Mouse (Mus musculus) gastrocnemius, postnatal 36 days (tissue): ENCODE results near the gene Olfr1133. TPM values are rescaled to one million over a fixed set of nuclear protein-coding genes. Genes with fewer than 3 reads are reported as not detected.
"Not testable (repeated sequence)": the region's sequence is repeated elsewhere in the genome, so short reads cannot be mapped to it uniquely, and the experiment has no call there.

Source experiments
- DNase-seq, 2 experiments: peaks; one replicate each; pipeline ENCODE4 v3.0.0; 2022
- intact Hi-C: fragments of 180-260 bp; cut with DNase I; formaldehyde crosslinking; loops from one replicate; pipeline ENCODE4 v1.15.1; 2025
- long read RNA-seq, 2 experiments: library from polyadenylated mRNA; stranded (forward); transcript quantifications; one replicate each; pipeline ENCODE4 v2.0.0; 2021
- total RNA-seq, 2 experiments: library from RNA; stranded (reverse); gene quantifications; 2 replicates each; pipeline ENCODE4 v1.2.3; 2021

The Olfr1133 gene
- not detected for total RNA-seq
- long read RNA-seq, experiment 1: 0 reads
- long read RNA-seq, experiment 2: 0 reads

DNA sequence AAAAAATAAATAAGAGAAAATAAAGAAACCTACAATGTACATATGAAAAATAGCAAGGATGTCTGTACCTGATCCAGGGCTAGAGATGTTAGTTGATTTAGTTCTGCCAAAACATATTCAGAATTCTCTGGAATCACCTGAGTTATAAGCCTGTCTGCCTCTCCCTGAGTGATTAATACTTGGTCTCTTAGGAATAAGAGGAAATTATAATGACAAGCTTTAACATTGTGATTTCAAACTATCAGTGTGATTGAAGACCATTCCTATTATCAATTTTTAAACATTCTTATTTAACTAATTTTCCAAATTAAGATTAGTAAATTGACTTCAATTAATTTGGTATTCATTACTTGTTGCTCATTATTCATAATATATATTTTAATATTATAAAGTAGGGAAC lies at the start of gene Olfr1133:
Gene Olfr1133 (minus strand): TSS at position 101 of the 400 bp plus-strand sequence.
- no peak for DNase-seq
- intact Hi-C loops: no loop called here

DNA sequence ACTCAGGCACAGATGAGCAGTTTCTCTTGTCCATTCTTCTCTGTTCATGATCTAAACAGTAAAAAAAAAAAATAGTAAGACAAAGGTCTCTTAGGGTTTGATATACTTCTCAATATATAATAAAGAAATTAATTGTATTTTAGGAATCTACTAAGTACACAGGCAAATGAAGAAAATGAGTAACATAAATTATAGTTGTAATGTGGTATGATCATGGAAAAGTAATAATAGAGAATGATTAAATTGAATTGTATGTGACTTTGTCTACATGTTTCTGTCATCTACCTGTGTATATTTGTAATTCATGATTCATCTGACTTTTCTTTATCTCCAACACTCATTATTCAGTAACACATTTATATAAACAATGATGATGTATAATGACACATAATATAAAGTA lies 46.7 kb upstream of the Olfr1133 start, which contains the start of gene Olfr1136:
Gene Olfr1136 (minus strand): TSS at position 101 of the 400 bp plus-strand sequence.
- DNase-seq: no peak
- intact Hi-C loops: no loop called here

DNA sequence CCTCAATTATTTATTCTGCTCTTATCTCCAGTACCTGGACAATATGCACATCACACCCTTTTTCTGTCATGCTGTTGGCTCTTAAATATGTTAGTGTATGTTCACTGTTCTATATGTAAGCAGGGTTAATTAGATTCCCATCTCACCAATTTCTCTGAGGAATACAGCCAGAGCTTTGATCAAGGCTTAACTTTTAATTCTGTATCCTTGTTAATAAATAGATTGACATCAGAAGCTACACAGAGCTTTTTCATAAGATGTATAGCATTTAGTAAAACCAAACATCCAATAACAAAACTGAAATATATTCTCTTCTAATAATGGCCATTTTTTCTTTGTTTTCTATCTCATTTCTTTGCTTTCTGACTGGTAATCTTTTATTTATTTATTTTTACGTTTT lies 26.4 kb upstream of the Olfr1133 start, which contains the start of gene Olfr1135:
Gene Olfr1135 (minus strand): TSS at position 101 of the 400 bp plus-strand sequence.
- intact Hi-C loops: no loop called here
- DNase-seq: no peak

DNA sequence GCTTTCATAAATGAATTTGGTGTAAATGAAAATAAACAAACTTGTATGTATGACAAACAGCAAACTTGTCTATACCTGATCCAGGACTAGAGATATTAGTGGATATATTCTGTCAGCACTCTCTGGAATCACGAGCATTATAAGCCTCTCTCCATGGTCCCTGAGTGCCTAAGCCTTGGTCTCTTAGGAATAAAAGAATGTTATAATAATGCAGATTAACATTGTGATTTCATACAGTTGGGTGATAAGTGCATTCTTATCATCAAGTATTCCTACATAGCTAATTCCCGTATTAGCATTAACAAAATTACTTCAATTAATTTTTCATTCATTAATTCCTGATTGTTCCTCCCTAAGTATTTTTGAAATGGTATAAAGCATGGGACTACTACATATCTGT lies 11.2 kb upstream of the Olfr1133 start, which contains the start of gene Olfr1134:
Gene Olfr1134 (minus strand): TSS at position 101 of the 400 bp plus-strand sequence.
- intact Hi-C loops: no loop called here

DNA sequence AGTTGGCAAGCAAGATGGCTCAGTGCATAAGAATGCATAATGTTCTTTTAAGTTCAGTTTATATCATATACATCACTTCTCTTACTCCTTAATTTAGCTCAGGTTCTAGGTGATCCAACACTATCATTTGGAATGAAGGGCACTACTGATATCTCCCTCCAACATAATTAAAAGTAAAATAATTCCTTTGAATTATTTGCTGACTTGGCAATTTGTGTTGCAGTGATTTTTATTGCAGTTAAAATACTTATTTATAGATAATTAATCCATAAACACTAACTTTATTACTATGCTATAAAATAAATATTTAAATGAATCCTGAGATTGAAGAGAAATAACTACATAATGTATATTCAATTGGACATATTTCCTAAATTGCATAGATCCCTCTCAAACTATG lies 4.7 kb downstream of the Olfr1133 start:
- DNase-seq: no peak
- intact Hi-C loops: no loop called here

More for the DNA sequence above, 11.2 kb upstream of the Olfr1133 start, which contains the start of gene Olfr1134:
- no peak for DNase-seq

DNA sequence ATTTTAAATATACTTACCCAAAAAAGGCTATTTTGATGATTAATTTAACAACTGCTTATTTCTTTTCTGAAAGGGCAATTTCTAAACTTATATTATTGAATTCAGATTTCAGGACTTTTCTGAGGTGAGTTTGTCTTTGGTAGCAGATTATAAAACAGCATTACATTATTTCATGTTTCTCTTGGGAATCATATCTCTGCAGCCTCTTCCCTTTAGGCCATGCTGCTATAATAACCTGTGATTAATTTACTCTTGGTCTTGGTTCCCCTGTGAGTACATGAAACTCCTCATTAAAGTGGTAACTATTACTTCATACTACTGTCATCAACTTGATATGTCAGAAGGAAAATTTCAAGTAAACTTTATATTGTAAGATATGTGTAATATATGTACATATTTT lies 9.7 kb downstream of the Olfr1133 start, which contains the start of gene Olfr1132:
Gene Olfr1132 (minus strand): TSS at position 101 of the 400 bp plus-strand sequence.
- DNase-seq: no peak

DNA sequence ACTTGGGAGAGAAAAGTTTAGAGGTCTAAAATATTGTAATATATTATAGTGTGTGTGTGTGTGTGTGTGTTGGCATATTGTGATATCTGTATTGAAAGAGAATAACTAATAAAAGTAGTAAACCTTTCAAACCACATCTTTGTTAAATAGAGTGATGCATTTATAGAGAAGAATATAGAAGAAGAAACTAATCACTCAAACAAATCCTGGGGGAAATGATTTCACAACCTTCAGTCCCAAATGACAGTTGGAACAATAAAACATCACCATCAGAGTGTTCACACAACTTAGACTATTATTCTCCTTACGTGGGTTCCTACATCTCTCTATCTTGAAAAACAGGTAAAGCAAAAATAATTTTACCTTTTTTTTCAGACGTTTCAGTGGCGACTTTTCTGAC lies 20.4 kb downstream of the Olfr1133 start, which contains the start of gene Olfr1131:
Gene Olfr1131 (plus strand): TSS at position 301 of the 400 bp plus-strand sequence.
- intact Hi-C loops: no loop called here
- no peak for DNase-seq

More for the DNA sequence above, 9.7 kb downstream of the Olfr1133 start, which contains the start of gene Olfr1132:
- intact Hi-C loops: no loop called here

DNA sequence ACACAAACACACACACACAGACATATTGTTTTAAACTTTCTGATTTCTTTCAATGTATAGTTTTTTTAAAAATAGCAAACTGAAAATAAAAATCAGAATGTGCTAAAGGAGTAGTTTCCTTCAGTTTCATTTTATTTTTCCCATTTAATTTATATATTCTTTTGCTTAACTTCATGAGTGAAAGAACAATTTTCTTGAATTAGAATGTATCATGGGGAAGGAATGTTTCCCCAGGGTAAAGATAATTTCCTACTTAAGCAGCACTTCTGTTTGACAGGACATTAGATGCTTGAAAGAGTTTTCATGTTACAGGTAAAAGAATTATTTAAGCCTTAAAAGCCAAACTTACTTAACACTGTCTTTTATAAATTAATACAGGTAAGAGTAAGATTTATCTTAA lies 41.3 kb downstream of the Olfr1133 start, which contains the start of gene Olfr1130:
Gene Olfr1130 (plus strand): TSS at position 301 of the 400 bp plus-strand sequence.
- intact Hi-C loops, DNase-seq: not testable (repeated sequence)

Other genes with a start within 250 kb of the Olfr1133 start
- not detected for gene Olfr1123, start 230.7 kb downstream of the Olfr1133 start, total RNA-seq
- gene Olfr1124, start 217.1 kb downstream of the Olfr1133 start, total RNA-seq: not detected
- not detected for gene Olfr1126, start 193.4 kb downstream of the Olfr1133 start, total RNA-seq
- gene Pramel7, start 150.3 kb downstream of the Olfr1133 start, total RNA-seq: not detected
- gene Pramel6, start 140.8 kb downstream of the Olfr1133 start, total RNA-seq: not detected
- gene Olfr153, start 115.6 kb downstream of the Olfr1133 start, total RNA-seq: not detected
- gene Olfr1128, start 101.8 kb downstream of the Olfr1133 start, total RNA-seq: not detected
- gene Olfr1129, start 73.5 kb downstream of the Olfr1133 start, total RNA-seq: not detected
- not detected for gene Olfr1130, start 41.2 kb downstream of the Olfr1133 start, total RNA-seq
- gene Olfr1131, start 20.3 kb downstream of the Olfr1133 start, total RNA-seq: not detected
- gene Olfr1132, start 9.8 kb downstream of the Olfr1133 start, total RNA-seq: not detected
- gene Olfr1134, start 11.1 kb upstream of the Olfr1133 start, total RNA-seq: not detected
- not detected for gene Olfr1135, start 26.3 kb upstream of the Olfr1133 start, total RNA-seq
- gene Olfr1136, start 46.6 kb upstream of the Olfr1133 start, total RNA-seq: not detected
- gene Olfr1137, start 65.8 kb upstream of the Olfr1133 start, total RNA-seq: not detected
- gene Olfr1138, start 92.6 kb upstream of the Olfr1133 start, total RNA-seq: not detected
- gene Olfr1140, start 96.4 kb upstream of the Olfr1133 start, total RNA-seq: not detected
- gene Olfr1141, start 106.6 kb upstream of the Olfr1133 start, total RNA-seq: not detected
- gene Olfr152, start 132.1 kb upstream of the Olfr1133 start, total RNA-seq: not detected
- not detected for gene Olfr1143, start 153.2 kb upstream of the Olfr1133 start, total RNA-seq
- gene Olfr1145, start 162.4 kb upstream of the Olfr1133 start, total RNA-seq: not detected
- not detected for gene Olfr1148, start 183.2 kb upstream of the Olfr1133 start, total RNA-seq
- not detected for gene Olfr1150-ps1, start 196.6 kb upstream of the Olfr1133 start, total RNA-seq
- gene Olfr1151, start 208.5 kb upstream of the Olfr1133 start, total RNA-seq: not detected
- not detected for gene Olfr1152, start 219.1 kb upstream of the Olfr1133 start, total RNA-seq
- not detected for gene Olfr1153, start 247.6 kb upstream of the Olfr1133 start, total RNA-seq